Mouse (Mus musculus) liver, embryonic 15.5 days (tissue): ENCODE measurements around the gene Rabep2. TPM values are rescaled to one million over a fixed set of nuclear protein-coding genes. Genes with fewer than 3 reads are reported as not detected.

ENCODE experiments used
- ATAC-seq: fragments of 200-750 bp; cut with Nextera tagmentation; 2 replicates; pipeline ENCODE4 v1.8.0; 2017; ENCODE audit warnings: moderate number of reproducible peaks, mild to moderate bottlenecking, moderate library complexity; ENCODE audit not compliant: insufficient read depth
- H3K27ac ChIP-seq: fragments of 300-500 bp; sonication (generic); replicated peaks from 2 replicates; pipeline ENCODE4 v1.5.1; 2015; ENCODE audit warnings: mild to moderate bottlenecking, inconsistent platforms
- H3K27me3 ChIP-seq: fragments of 300-500 bp; sonication (generic); 2 replicates; pipeline ENCODE4 v1.6.1; 2015; ENCODE audit warnings: mild to moderate bottlenecking, inconsistent platforms
- H3K36me3 ChIP-seq: fragments of 300-500 bp; sonication (generic); replicated peaks from 2 replicates; pipeline ENCODE4 v1.6.1; 2015; ENCODE audit warnings: moderate library complexity, mild to moderate bottlenecking, inconsistent platforms
- H3K4me1 ChIP-seq: fragments of 300-500 bp; sonication (generic); replicated peaks from 2 replicates; pipeline ENCODE4 v1.6.1; 2015; ENCODE audit warnings: inconsistent platforms
- H3K4me2 ChIP-seq: fragments of 300-500 bp; sonication (generic); 2 replicates; pipeline ENCODE4 v1.6.1; 2015; ENCODE audit warnings: moderate library complexity, mild to moderate bottlenecking, inconsistent platforms
- H3K4me3 ChIP-seq: fragments of 300-500 bp; sonication (generic); replicated peaks from 2 replicates; pipeline ENCODE4 v1.5.1; 2015; ENCODE audit warnings: mild to moderate bottlenecking, inconsistent platforms
- H3K9ac ChIP-seq: fragments of 300-500 bp; sonication (generic); 2 replicates; pipeline ENCODE4 v1.6.1; 2015; ENCODE audit warnings: moderate library complexity, mild to moderate bottlenecking, inconsistent platforms
- H3K9me3 ChIP-seq: fragments of 300-500 bp; sonication (generic); replicated peaks from 2 replicates; pipeline ENCODE4 v1.6.1; 2016; ENCODE audit warnings: inconsistent platforms
- WGBS: fragments of 180-500 bp; shearing (Covaris S2); methylation state at CpG from one replicate; pipeline ENCODE4 v1.1.7; 2015; ENCODE audit warnings: mixed read lengths; ENCODE audit not compliant: insufficient replicate concordance; 5-methylcytosine and 5-hydroxymethylcytosine counted together
- polyA plus RNA-seq: library from polyadenylated mRNA; unstranded; fragments of >200 nt; fragmentation: Nextera tagmentation; extraction: Ambion mirVana; gene quantifications from 2 replicates; pipeline ENCODE4 v1.2.1, GENCODE M21; 2015

The Rabep2 gene
- polyA plus RNA-seq, 1 experiment from 2014 or later, result 6.3 TPM

DNA sequence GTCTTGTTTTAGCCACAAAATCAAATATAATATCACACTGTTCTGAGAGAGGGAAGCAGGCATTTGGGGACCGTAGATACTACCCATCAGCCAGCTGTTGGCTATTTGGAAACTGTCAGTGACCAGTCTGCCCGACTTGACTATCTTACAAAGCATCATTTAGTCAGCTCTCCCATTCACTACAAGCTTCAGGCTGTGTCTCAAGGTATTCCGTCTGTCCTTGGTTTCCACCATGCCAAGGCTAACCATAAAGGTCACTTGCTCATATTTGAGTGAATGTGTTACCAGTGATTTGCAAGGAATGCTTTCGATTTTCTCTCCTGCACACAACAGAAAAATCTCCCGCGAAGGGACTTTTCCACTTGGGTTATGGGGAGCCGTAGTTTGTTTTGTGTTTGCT lies 6.2 kb downstream of the Rabep2 start:
- H3K36me3 ChIP-seq, result no peaks in the 10 kb centered on the region
- no peaks in the 10 kb centered on the region for H3K27me3 ChIP-seq
- ATAC-seq, result no peak
- no peaks in the 10 kb centered on the region for H3K9me3 ChIP-seq
- peaks cover 6% of the 10 kb centered on the region for H3K4me1 ChIP-seq
- H3K4me2 ChIP-seq, result no peak overlapping the region
- H3K9ac ChIP-seq, result no peak overlapping the region
- 79% methylated on average over 7 of the region's 7 CpGs for WGBS
- no peak overlapping the region for H3K27ac ChIP-seq
- H3K4me3 ChIP-seq, result no peak overlapping the region

DNA sequence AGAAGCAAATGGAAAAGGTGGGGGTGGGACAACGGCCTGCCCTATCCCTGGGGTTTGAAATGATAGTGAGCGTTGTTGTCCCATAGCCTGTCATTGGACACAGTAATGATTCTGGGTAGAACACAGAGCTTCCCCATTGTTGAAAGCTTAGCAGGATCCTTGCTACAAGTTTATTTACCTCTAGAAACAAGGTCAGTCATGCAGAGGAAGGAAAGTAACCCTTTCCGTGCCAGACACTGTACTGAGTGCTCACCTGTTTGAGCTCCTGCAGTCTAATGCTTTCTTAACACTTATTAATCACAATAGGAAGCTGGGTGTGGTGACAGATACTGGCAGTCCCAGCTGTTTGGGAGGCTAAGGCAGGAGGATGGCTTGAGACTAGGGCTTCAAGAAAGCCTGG lies 7.2 kb downstream of the Rabep2 start:
- no peaks in the 10 kb centered on the region for H3K9me3 ChIP-seq
- H3K4me1 ChIP-seq, result no peaks in the 10 kb centered on the region
- no peak overlapping the region for H3K27ac ChIP-seq
- no peak overlapping the region for H3K4me2 ChIP-seq
- H3K27me3 ChIP-seq, result no peaks in the 10 kb centered on the region
- 66% methylated on average over 3 of the region's 3 CpGs for WGBS
- no peak for ATAC-seq
- H3K9ac ChIP-seq, result no peak overlapping the region
- H3K4me3 ChIP-seq, result no peak overlapping the region
- no peaks in the 10 kb centered on the region for H3K36me3 ChIP-seq

DNA sequence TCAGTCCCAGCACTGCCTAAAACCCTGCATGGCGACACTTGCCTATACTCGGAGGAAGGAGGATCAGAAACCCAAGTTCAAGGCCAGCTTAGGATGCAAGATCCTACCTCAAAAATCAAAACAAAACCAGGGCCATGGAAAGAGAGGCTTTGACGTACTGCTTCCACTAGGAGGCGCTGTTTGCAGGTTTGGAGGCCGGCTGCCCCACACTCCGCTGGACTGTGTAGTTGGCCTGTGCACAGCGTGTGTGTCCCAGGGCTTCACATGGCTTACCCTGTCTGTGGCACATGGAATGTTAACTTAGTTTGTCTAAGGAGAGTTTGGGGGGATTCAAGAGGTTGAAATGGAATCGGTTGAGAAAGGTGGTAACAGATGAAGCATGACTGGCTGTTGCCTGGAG lies 8.3 kb downstream of the Rabep2 start:
- no peak overlapping the region for H3K4me3 ChIP-seq
- H3K36me3 ChIP-seq, result 0 out of 2 replicates have a peak, but pooled peaks cover 2% of the 10 kb centered on the region
- no peak overlapping the region for H3K4me2 ChIP-seq
- H3K27ac ChIP-seq, result no peak overlapping the region
- 14% methylated on average over 8 of the region's 8 CpGs for WGBS
- no peaks in the 10 kb centered on the region for H3K27me3 ChIP-seq
- no peaks in the 10 kb centered on the region for H3K4me1 ChIP-seq
- no peak overlapping the region for H3K9ac ChIP-seq
- no peaks in the 10 kb centered on the region for H3K9me3 ChIP-seq
- ATAC-seq, result peak; percentile 42; the same call in 1 of the 2 replicates

DNA sequence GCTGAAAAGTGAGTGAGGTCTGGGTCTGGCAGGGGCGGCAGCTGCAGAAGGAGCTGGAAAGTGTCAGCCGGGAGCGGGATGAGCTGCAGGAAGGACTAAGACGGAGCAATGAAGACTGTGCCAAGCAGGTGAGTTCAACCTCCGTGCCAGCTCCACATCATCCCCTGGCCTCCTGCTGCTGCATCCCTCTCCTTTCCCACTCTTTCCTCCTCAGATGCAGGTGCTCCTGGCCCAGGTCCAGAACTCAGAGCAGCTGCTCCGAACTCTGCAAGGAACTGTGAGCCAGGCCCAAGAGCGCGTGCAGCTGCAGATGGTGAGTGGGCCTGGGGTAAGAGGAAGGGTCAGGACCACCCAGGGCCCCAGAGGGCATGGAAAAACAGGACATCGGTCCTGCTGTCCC lies 11.6 kb downstream of the Rabep2 start:
- 87% methylated on average over 9 of the region's 9 CpGs for WGBS
- H3K4me1 ChIP-seq, result no peaks in the 10 kb centered on the region
- H3K27ac ChIP-seq, result no peak overlapping the region
- ATAC-seq, result no peak
- no peak overlapping the region for H3K4me2 ChIP-seq
- no peaks in the 10 kb centered on the region for H3K9me3 ChIP-seq
- peaks cover 15% of the 10 kb centered on the region; the same call in 1 of the 2 replicates for H3K36me3 ChIP-seq
- no peak overlapping the region for H3K9ac ChIP-seq
- no peak overlapping the region for H3K4me3 ChIP-seq
- no peaks in the 10 kb centered on the region for H3K27me3 ChIP-seq

DNA sequence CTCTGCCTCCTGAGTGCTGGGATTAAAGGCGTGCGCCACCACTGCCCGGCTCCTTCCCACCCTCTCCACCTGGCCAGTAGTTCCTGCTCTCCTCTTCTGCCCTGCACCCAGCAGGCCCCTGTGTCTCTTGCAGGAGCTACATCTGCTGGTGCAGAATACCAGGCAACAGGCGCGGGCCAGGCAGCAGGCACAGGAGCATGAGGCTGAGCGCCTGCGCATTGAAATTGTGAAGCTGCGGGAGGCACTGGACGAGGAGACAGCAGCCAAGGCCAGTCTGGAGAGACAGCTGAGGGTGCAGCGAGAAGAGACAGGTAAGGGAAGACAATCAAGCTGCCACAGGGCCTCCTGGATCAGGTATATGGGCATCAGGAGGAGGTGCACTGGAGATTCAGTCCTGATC lies 15.4 kb downstream of the Rabep2 start:
- Histone ChIP-seq H3K4me3 (no peak overlapping the region), H3K4me2 (no peak overlapping the region), H3K9me3 (no peaks in the 10 kb centered on the region), H3K9ac (no peak overlapping the region), H3K36me3 (peaks cover 19% of the 10 kb centered on the region; the same call in 1 of the 2 replicates), H3K4me1 (no peaks in the 10 kb centered on the region), H3K27me3 (no peaks in the 10 kb centered on the region), H3K27ac (no peak overlapping the region)
- WGBS, result 76% methylated on average over 10 of the region's 10 CpGs
- ATAC-seq, result no peak

DNA sequence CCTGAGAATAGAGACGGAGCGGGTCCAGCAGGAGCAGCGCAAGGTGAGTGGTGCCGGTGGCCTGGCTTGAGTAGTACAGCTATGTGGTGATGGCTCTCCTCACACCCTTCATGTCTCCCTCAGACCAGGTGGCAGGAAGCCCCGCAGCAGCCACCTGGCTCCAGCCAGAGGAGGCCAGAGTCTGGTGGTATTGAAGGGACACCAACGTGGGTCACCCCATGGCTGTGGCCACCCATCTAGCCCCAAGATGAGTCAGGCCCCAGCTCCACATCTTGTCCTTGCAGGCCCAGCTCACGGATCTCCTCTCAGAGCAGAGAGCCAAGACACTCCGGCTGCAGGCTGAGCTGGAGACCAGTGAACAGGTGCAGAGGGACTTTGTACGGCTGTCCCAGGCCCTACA lies 16.0 kb downstream of the Rabep2 start:
- Histone ChIP-seq H3K36me3 (peaks cover 19% of the 10 kb centered on the region; the same call in 1 of the 2 replicates), H3K9me3 (no peaks in the 10 kb centered on the region), H3K27ac (no peak overlapping the region), H3K27me3 (no peaks in the 10 kb centered on the region), H3K4me3 (no peak overlapping the region), H3K9ac (no peak overlapping the region), H3K4me2 (no peak overlapping the region), H3K4me1 (no peaks in the 10 kb centered on the region)
- 77% methylated on average over 9 of the region's 9 CpGs for WGBS
- ATAC-seq, result no peak

DNA sequence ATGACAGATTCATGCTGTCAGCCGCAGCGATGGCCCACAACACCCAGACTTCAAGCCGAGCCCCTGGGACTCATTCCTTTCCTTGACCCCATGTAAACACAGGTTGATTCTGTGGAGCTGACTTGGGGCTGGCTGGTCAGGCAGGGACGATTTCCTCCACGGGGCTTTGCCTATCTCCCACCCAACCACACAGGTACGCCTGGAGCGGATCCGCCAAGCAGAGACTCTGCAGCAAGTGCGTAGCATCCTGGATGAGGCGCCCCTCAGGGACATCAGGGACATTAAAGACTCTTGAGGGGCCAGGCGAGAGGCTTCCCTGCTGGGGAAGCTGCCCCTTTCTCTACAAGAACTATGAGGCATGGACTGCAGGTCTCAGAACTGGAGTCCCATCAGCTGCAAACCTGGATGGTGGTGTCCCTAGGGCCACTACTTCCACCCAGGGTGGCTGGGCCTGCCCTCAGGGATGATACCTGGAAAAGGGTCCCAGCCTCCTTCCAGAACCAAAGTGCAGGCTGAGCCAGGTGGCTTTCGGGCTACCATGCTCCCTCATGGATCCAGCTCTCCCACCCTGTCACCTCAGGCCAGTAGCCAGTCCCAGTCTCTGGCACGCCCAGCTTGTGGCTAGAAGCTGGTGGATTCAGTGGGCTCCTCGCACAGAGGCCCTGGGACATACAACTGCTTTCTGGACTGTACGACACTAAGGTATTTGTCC lies 16.7 kb downstream of the Rabep2 start:
- WGBS, result 75% methylated on average over 15 of the region's 15 CpGs
- no peak for ATAC-seq
- Histone ChIP-seq H3K9ac (no peak overlapping the region), H3K36me3 (peaks cover 19% of the 10 kb centered on the region; the same call in 1 of the 2 replicates), H3K4me2 (no peak overlapping the region), H3K4me1 (no peaks in the 10 kb centered on the region), H3K9me3 (no peaks in the 10 kb centered on the region), H3K27me3 (no peaks in the 10 kb centered on the region), H3K27ac (no peak overlapping the region), H3K4me3 (no peak overlapping the region)

DNA sequence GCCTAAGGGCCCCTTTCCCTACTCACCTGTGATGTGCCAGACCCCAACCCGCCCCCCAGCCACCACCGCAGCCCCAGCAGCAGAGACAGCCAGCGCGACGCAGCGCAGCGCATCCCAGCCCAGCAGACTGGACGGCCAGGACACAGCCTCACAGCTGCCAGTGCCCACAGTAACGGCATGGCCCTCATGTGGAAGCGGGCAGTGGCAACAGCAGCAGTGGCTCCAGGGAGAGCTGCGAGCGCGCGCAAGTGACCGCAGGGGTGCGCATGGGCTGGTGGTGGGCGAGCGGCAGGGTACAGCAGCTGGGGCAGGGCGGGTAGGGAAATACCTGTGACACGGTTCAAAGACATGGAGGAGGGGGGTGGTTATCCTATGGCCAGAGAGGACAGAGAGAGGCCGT lies 17.7 kb downstream of the Rabep2 start:
- Histone ChIP-seq H3K36me3 (peaks cover 19% of the 10 kb centered on the region; the same call in 1 of the 2 replicates), H3K9me3 (no peaks in the 10 kb centered on the region), H3K4me1 (no peaks in the 10 kb centered on the region), H3K4me2 (no peak overlapping the region), H3K27me3 (no peaks in the 10 kb centered on the region), H3K4me3 (no peak overlapping the region), H3K27ac (no peak overlapping the region), H3K9ac (no peak overlapping the region)
- ATAC-seq, result no peak
- WGBS, result 82% methylated on average over 21 of the region's 21 CpGs

DNA sequence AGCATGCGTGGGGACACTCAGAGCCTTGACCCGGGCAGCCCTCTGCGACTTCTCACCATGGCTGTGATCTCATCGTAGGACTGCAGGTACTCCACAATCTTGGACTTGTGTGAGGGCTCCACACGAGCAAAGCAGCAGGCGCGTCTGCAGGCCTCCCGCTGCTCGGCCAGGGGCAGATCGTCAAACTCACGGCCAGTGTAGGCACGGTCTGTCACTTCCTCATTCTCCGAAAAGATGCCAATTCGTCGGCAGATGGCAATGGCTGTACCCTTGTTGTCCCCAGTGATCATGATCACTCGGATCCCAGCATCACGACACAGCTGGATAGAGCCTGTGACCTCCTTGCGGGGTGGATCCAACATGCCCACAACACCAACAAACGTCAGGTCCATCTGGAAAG lies 19.9 kb downstream of the Rabep2 start:
- H3K4me2 ChIP-seq, result no peak overlapping the region
- 67% methylated on average over 19 of the region's 19 CpGs for WGBS
- ATAC-seq, result no peak

DNA sequence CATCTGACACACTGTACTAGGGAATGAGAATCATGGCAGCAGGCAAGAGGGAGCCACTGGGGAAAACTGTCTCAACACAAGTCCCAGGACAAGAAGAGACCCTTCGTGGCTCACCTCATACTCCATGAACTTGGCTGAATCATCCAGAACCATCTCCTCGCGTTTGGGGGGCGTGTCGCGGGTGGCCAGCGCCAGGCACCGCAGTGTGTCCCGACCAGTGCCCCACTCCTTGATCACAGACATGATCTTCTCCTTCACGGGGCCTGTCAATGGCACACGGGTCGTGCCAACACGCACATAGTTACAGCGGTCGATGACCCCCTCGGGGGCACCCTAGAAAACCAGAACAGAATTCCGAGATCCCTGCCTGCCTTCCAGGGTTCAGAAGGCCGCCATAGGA lies 21.4 kb downstream of the Rabep2 start:
- H3K4me1 ChIP-seq, result no peaks in the 10 kb centered on the region
- H3K4me3 ChIP-seq, result no peak overlapping the region
- ATAC-seq, result no peak
- no peak overlapping the region for H3K4me2 ChIP-seq
- WGBS, result 76% methylated on average over 18 of the region's 18 CpGs
- no peak overlapping the region for H3K27ac ChIP-seq
- H3K36me3 ChIP-seq, result 0 out of 2 replicates have a peak, but pooled peaks cover 5% of the 10 kb centered on the region
- H3K9me3 ChIP-seq, result no peaks in the 10 kb centered on the region
- H3K9ac ChIP-seq, result no peak overlapping the region
- H3K27me3 ChIP-seq, result no peaks in the 10 kb centered on the region

More for the DNA sequence above, 19.9 kb downstream of the Rabep2 start:
- H3K36me3 ChIP-seq, result peaks cover 17% of the 10 kb centered on the region; the same call in 1 of the 2 replicates
- no peak overlapping the region for H3K27ac ChIP-seq
- H3K4me3 ChIP-seq, result no peak overlapping the region
- no peaks in the 10 kb centered on the region for H3K4me1 ChIP-seq
- no peak overlapping the region for H3K9ac ChIP-seq
- H3K27me3 ChIP-seq, result no peaks in the 10 kb centered on the region
- no peaks in the 10 kb centered on the region for H3K9me3 ChIP-seq

DNA sequence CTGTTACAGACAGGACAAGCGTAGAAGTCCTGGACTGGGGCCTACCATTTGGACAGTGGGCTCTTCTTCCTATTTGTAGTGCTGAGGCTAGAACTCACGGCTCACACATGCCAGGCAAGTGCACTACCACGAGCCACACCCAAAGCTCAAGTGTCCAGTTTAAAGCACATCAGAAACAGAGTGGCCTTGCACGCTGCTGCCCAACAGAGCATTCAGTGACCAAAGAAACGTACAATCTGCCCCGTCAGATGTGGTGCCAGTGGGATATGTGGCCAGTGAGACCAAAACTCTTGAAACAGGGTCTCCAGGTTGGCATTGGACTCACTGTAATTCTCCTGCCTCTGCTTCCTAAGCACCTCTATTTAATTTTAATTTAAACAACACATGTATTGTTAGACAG lies 22.1 kb downstream of the Rabep2 start:
- Histone ChIP-seq H3K4me3 (no peak overlapping the region), H3K4me2 (no peak overlapping the region), H3K27ac (no peak overlapping the region), H3K4me1 (no peaks in the 10 kb centered on the region), H3K9ac (no peak overlapping the region), H3K36me3 (no peaks in the 10 kb centered on the region), H3K27me3 (no peaks in the 10 kb centered on the region), H3K9me3 (no peaks in the 10 kb centered on the region)
- 64% methylated on average over 6 of the region's 6 CpGs for WGBS
- ATAC-seq, result no peak

DNA sequence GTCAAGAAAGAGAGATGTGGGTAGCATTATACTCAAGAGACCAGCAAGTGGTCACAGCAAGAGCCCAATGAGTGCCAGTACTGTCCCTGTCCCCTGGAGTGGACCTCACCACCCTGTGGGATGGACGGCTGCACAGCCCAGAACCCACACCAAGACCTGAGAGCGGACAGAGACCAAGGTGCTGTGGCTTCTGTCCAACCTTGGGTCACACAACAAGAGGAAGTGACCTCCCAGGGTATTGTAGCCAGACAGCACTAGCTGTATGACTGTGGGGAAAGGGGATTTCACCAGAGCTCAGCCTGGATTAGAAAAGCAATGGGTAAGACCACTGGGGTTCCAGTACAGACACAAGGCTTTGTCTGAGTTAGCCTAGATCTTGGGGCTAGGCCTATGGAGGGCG lies 23.7 kb downstream of the Rabep2 start:
- Histone ChIP-seq H3K4me1 (no peaks in the 10 kb centered on the region; the same call in 1 of the 2 replicates), H3K9me3 (no peaks in the 10 kb centered on the region), H3K4me3 (no peak overlapping the region), H3K27ac (no peak overlapping the region), H3K36me3 (no peaks in the 10 kb centered on the region), H3K27me3 (no peaks in the 10 kb centered on the region), H3K9ac (no peak overlapping the region), H3K4me2 (no peak overlapping the region)
- 62% methylated on average over 3 of the region's 3 CpGs for WGBS
- ATAC-seq, result no peak
